Mouse (Mus musculus) C2C12 (cell line): Measurements from ENCODE around the gene Snrk.
A peak's percentile ranks its signal among the peaks of the same experiment; 100 is the strongest.

Source experiments
- CEBPB ChIP-seq: IDR thresholded peaks from one replicate; pipeline ENCODE4 v1.6.1; 2011; ENCODE audit warnings: low read depth, mild to moderate bottlenecking, control low read depth, moderate library complexity
- CTCF ChIP-seq: IDR thresholded peaks from one replicate; pipeline ENCODE4 v1.5.1; 2011; ENCODE audit not compliant: control insufficient read depth, insufficient read depth, insufficient read length
- MAX ChIP-seq: IDR thresholded peaks from one replicate; pipeline ENCODE4 v1.6.1; 2011; ENCODE audit warnings: mild to moderate bottlenecking, control low read depth
- USF1 ChIP-seq: IDR thresholded peaks from one replicate; pipeline ENCODE4 v1.6.1; 2011; ENCODE audit warnings: low read depth, mild to moderate bottlenecking, control low read depth, moderate library complexity

DNA sequence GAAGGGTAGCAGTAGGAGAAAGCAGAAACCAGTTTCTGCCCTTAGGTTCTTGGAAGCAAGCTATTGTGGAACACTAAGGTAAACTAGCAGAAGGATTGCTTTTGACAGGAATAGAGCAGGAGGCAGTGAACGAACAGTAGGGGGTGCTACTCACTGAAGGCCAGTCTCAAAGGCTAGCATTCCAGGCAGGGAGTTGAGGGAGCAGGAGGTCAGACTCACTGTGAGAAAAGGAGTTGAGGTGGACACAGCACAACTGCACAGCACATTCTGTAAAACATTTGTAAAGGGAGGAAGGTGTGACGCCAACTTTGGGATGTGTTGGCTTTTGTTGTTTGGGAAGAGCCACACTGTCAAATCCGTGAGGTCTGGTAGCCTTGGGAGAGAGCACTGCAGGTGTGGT lies 3.0 kb downstream of the Snrk start:
- TF ChIP-seq USF1 (no peak), CTCF (peak; percentile 68), MAX (no peak), CEBPB (no peak)
